Mouse (Mus musculus): Measurements from ENCODE around the gene Rab11fip4.
A peak's percentile ranks its signal among the peaks of the same experiment; 100 is the strongest.
"Not testable (repeated sequence)": the region's sequence is repeated elsewhere in the genome, so short reads cannot be mapped to it uniquely, and the experiment has no call there.

Gene Rab11fip4

GRCm38 (mm10) chr11:79677402-79677801 is 86.4 kb downstream of the Rab11fip4 start:
- DNase-seq (ENCODE audit: low read depth, low spot score), result no peak

GRCm38 (mm10) chr11:79678363-79679153 is 87.5 kb downstream of the Rab11fip4 start:
- DNase-seq (ENCODE audit: low read depth, low spot score), result no peak

DNA sequence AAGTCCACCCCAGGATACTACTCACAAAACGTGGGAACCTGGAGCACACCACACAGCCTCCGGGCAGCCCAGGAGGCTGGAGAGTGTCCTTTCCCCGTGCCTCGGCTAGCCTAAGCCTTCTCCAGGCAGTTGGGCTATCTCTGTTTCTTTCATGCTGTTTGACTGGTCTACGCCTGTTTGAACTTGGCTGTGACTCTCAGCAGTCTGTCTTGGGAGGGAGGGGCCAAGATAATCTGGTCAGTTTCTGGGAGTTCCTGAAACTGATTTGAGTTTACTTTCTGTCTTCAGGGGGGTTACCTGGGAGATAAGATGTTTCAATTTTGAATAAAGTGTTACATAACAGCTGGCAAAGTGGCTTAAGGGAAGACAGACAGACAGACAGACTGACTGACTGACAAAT is 88.9 kb downstream of the Rab11fip4 start:
- no peak for DNase-seq (ENCODE audit: low read depth, low spot score)

DNA sequence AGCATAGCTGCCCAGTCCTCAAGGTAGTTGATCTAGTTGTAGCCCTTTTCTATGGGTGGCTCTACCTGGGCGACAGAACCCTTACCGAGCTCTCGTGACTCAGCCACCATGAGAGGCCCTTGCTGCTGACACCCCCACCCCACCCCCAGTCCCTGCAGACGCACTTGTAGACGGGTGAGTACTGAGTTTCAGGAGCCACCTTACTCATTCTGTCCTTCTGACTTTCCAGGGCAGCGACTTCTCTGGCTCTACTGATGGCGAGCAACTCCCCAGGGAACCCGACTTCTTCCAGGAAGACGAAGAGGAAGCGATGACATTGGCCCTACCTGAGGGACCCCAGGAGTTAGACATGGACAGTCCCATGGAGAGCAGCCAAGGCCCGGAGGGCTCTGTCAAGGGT is 89.5 kb downstream of the Rab11fip4 start:
- no peak for DNase-seq (ENCODE audit: low read depth, low spot score)

- no peak for DNase-seq (ENCODE audit: low read depth, low spot score)
Observed at GRCm38 (mm10) chr11:79681182-79681581, 90.2 kb downstream of the Rab11fip4 start.

GRCm38 (mm10) chr11:79681798-79682197 is 90.8 kb downstream of the Rab11fip4 start:
- DNase-seq (ENCODE audit: low read depth, low spot score), result no peak

DNA sequence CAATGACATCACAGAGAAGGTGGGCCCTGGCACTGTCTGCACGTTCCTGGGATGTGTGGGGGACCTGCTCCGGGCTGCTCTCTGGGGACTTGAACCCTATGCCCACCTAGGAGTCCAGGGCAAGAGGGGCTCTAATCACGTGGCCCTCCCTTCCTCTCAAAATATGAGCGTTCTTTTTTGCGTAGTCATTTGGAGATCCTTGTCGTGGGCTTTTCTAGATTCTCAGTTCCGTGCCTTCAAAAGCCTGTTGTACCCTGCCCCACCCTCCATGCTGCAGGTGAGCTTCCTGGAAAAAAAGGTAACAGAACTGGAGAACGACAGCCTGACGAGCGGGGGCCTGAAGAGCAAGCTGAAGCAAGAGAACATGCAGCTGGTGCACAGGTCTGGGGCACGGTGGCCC is 94.1 kb downstream of the Rab11fip4 start:
- DNase-seq (ENCODE audit: low read depth, low spot score), result no peak

DNA sequence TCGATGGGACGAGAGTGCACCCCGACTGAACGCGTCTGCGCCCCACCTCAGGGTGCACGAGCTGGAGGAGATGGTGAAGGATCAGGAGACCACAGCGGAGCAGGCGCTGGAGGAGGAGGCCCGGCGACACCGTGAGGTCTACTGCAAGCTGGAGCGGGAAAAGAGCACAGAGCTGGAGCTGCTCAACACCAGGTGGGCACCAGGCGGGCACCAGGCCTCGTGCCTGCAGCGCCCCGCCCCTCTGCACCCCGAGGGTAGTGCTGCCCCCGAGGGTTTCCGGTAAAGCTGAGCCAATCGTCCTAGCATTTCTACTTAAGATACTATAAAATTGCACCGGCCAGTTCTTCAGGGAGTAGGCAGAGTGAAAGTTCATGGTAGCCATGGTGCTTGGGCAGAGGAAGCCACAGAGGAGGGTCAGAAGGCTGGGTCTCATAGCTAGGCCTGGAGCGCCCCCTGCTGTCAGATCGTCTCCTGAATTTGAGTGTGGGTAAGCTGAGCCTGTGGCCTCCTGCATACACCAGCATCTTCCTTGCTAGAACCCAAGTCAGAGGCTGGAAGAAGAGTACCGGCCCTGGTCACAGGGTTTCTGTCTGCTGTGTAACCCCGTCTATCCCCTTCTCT is 95.6 kb downstream of the Rab11fip4 start:
- peak; percentile 85 for DNase-seq (ENCODE audit: low read depth, low spot score)

GRCm38 (mm10) chr11:79689916-79690315 is 98.9 kb downstream of the Rab11fip4 start:
- DNase-seq (ENCODE audit: low read depth, low spot score), result no peak

DNA sequence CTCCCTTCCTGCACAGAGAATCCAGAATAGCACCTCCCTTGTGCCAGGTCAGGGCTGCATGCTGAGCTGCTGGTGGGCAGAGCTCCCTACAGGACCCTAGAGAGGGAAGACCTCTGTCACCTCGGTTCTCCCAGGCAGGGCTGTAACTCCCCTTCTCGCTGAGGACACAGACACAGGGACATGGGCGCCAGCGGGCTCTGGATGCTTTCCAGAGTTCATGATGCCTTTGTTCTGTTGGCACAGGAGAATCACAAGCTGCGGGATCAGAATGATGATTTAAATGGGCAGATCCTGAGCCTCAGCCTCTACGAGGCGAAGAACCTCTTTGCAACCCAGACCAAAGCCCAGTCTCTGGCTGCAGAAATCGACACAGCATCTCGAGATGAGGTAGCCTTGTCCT is 100.5 kb downstream of the Rab11fip4 start:
- DNase-seq (ENCODE audit: low read depth, low spot score), result no peak

DNA sequence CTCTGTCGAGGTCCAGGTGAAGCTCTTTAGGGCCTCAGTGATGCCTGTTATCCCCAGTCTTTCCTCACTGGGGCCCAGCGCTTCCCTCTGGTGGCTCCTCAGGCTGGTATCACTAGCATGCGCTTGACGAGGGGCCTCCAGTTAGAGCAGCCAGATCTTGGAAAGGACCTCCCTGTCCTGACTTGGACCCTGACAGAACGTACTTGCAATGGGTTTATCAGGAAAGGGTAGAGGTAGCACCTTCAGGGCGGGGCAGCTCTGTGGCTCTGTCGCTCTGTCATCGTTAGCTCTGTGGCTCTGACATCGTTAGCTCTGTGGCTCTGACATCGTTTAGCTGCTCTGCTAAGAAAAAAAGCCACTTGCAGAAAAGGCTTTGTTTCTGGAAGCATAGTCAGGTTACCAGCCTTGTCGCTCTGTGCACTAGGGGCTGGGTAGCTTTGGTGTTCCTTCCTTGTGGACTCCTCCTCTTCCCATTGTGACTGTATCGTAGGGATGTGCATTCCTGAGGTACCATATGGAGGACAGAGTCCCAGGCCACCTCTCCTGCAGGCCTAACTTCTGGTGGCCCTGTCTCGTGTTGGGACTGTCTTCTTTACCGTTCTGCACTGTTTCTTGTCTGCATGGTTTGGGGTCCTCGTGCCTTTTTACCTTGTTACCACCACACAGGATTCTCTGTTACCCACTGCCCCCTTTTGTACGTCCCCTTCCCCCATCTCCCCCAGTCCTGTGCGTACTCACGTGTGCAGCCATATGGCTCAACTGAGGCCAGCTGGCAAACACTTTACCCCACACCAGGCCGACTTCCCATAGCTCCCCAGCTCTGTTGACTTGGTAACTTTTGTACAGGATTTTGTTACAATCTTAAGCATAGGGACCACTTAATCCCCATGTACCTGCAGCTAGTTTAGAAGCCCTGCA is 105.6 kb downstream of the Rab11fip4 start:
- no peak for DNase-seq (ENCODE audit: low read depth, low spot score)

- DNase-seq (ENCODE audit: low read depth, low spot score), result no peak
Observed at GRCm38 (mm10) chr11:79698071-79698470, 107.1 kb downstream of the Rab11fip4 start.

DNA sequence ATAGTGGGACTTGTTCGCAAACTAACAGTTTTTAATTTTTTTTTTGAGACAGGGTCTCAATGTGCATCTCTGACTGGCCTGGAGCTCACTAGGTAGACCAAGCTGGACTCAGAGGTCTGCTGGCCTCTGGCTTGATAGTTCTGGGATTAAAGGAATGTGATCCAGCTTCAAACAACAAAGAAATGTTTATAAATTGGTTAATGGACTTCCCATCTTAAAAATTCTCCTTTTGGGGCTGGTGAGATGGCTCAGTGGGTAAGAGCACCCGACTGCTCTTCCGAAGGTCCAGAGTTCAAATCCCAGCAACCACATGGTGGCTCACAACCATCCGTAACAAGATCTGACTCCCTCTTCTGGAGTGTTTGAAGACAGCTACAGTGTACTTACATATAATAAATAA is 107.5 kb downstream of the Rab11fip4 start:
- not testable (repeated sequence) for DNase-seq (ENCODE audit: low read depth, low spot score)

GRCm38 (mm10) chr11:79701466-79701865 is 110.5 kb downstream of the Rab11fip4 start:
- DNase-seq (ENCODE audit: low read depth, low spot score), result no peak

GRCm38 (mm10) chr11:79702092-79702491 is 111.1 kb downstream of the Rab11fip4 start:
- DNase-seq (ENCODE audit: low read depth, low spot score), result no peak

DNA sequence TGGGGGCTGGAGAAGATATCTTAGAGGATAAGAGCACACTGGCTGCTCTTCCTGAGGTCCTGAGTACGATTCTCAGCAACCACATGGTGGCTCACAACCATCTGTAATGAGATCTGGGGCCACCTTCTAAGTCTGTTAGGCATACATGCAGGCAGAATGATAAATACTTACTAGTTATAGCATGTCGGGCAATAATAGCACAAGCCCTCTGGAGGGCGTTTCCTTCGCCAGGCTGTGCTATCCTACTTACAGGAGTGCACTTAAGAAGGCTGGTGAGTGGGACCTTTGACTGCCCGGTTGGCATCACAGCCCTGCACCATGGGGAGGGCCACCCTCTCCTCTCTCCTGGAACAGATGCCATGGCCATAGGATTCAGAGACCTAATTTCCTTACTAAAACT is 112.4 kb downstream of the Rab11fip4 start:
- no peak for DNase-seq (ENCODE audit: low read depth, low spot score)

DNA sequence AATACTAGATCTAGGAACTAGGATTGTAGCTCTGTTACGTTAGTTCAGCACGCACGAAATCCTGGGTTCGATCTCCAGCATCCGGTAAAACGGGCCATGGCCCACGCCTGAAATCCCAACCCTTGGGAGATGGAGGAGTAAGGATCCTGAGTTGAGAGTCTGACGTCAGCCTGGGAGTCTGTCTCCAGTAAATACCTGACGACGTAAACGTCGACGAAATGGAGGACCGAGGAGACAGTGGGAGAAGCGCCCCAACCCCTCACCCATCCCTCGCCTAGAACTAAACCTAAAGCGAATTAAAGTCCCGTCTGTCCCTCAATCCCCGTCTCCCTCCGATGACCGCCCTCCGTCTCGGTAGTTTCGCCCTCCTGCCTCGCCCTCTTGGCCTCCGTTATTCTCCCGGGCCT is 112.9 kb downstream of the Rab11fip4 start:
- no peak for DNase-seq (ENCODE audit: low read depth, low spot score)

- peak; percentile 89 for DNase-seq (ENCODE audit: low read depth, low spot score)
Observed at GRCm38 (mm10) chr11:79704318-79705150, 113.5 kb downstream of the Rab11fip4 start.

- DNase-seq (ENCODE audit: low read depth, low spot score), result no peak
Observed at GRCm38 (mm10) chr11:79707084-79707483, 116.1 kb downstream of the Rab11fip4 start.

- peak; percentile 62 for DNase-seq (ENCODE audit: low read depth, low spot score)
Observed at GRCm38 (mm10) chr11:79710868-79711765, 120.1 kb downstream of the Rab11fip4 start.

All from retina, postnatal 7 days (tissue).